Mouse (Mus musculus): ENCODE data around the gene Ifitm3. TPM values are rescaled to one million over a fixed set of nuclear protein-coding genes. Genes with fewer than 3 reads are reported as not detected.

The Ifitm3 gene
- polyA plus RNA-seq (2012; fragmentation: generic; extraction: Trizol) = 1,000 to 10,000 TPM; 1,553 to 1,705 TPM

DNA sequence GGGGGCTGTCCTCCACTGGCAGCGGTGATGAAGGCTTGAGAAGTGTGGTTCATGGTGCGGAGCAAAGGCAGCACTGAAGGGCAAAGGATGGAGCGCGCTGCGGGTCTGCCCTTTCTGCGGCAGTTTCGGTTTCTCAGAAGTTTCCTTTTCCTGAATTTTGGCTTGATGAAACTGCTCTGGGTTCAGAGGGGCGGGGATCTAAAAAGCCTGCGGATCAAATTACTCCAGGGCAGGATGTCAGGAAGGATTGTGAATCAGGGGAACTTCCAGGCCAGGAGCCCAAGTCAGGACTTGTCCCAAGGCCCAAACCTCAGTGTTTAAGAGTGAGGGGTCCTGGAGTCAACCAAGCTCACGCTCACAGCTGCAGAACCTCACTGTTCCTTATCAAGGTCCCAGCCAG lies at the start of gene Ifitm3:
TSS of gene Ifitm3 (minus strand) at position 178 of the 400 bp plus-strand sequence.

GRCm38 (mm10) chr7:141028831-141029230 lies 18.3 kb upstream of the Ifitm3 start, which contains the start of gene Gm17387:
Gene Gm17387, plus strand, starts transcription at chr7:141029131.

DNA sequence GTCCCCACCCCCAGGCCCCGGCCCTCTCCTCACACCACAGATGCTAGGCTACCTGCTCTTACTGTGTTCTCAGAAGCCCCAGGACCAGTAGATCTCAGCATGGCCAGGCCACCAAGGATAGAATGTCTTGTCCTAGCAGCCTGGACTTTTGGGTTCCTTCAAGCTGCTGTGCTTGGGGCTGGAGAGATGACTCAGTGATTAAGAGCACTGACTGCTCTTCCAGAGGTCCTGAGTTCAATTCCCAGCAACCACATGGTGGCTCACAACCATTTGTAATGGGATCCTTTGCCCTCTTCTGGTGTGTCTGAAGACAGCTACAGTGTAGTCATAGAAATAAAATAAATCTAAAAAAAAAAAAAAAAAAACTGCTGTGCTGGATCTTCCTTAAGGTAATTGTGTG lies 7.3 kb upstream of the Ifitm3 start, which contains the start of gene Ifitm6:
TSS of gene Ifitm6 (minus strand) at position 101 of the 400 bp plus-strand sequence.

DNA sequence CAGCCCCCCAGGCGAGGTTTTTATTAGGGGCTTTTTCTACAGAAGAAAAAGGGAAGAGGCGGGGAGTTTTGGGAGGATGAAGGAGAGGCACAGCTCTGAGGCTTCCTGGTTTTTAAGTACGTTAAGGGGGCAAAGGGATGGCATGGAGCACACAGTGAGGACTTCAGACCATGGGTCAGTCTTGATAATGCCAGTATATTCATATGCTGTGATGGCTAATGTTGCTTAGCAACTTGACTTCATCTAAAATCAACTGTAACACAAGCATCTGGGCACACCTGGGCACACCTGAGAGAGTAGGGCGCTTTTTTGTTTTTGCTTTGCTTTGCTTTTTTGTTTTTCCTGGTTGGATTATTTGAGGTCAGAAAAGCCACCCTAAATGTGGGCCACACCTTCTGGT lies 43.6 kb downstream of the Ifitm3 start, which contains the start of gene Ifitm1:
TSS of gene Ifitm1 (plus strand) at position 301 of the 400 bp plus-strand sequence.

Other genes with a start within 250 kb of the Ifitm3 start
- under 1 TPM in 1 of 2 experiments, not detected in 1; 0.01 TPM for gene Cyp2e1, start 247.0 kb downstream of the Ifitm3 start, polyA plus RNA-seq (2012; fragmentation: generic; extraction: Trizol)
- not detected for gene Syce1, start 222.9 kb downstream of the Ifitm3 start, polyA plus RNA-seq (2012; fragmentation: generic; extraction: Trizol)
- gene Zfp941, start 188.6 kb downstream of the Ifitm3 start, polyA plus RNA-seq (2012; fragmentation: generic; extraction: Trizol) = under 1 TPM in 1 of 2 experiments, not detected in 1; 0.02 TPM
- under 1 TPM; 0.09 TPM for gene Urah, start 175.8 kb downstream of the Ifitm3 start, polyA plus RNA-seq (2012; fragmentation: generic; extraction: Trizol)
- gene Scgb1c1, start 165.2 kb downstream of the Ifitm3 start, polyA plus RNA-seq (2012; fragmentation: generic; extraction: Trizol) = not detected
- gene Odf3, start 163.0 kb downstream of the Ifitm3 start, polyA plus RNA-seq (2012; fragmentation: generic; extraction: Trizol) = under 1 TPM in 1 of 2 experiments, not detected in 1; 0.05 TPM
- gene Gm45785, start 154.4 kb downstream of the Ifitm3 start, polyA plus RNA-seq (2012; fragmentation: generic; extraction: Trizol) = not detected
- 10 to 100 TPM; 19.4 to 29.0 TPM for gene Ric8a, start 153.8 kb downstream of the Ifitm3 start, polyA plus RNA-seq (2012; fragmentation: generic; extraction: Trizol)
- 10 to 100 TPM; 11.9 to 31.0 TPM for gene Bet1l, start 153.2 kb downstream of the Ifitm3 start, polyA plus RNA-seq (2012; fragmentation: generic; extraction: Trizol)
- gene Psmd13, start 128.8 kb downstream of the Ifitm3 start, polyA plus RNA-seq (2012; fragmentation: generic; extraction: Trizol) = 100 to 1,000 TPM in 1 of 2 experiments, 10 to 100 TPM in 1; 91.3 to 207 TPM
- 10 to 100 TPM in 1 of 2 experiments, 1 to 10 TPM in 1; 7.5 to 19.5 TPM for gene Sirt3, start 128.5 kb downstream of the Ifitm3 start, polyA plus RNA-seq (2012; fragmentation: generic; extraction: Trizol)
- not detected for gene Cox8b, start 110.3 kb downstream of the Ifitm3 start, polyA plus RNA-seq (2012; fragmentation: generic; extraction: Trizol)
- gene Nlrp6, start 89.9 kb downstream of the Ifitm3 start, polyA plus RNA-seq (2012; fragmentation: generic; extraction: Trizol) = under 1 TPM in 1 of 2 experiments, not detected in 1; 0.02 TPM
- gene Pgghg, start 69.4 kb downstream of the Ifitm3 start, polyA plus RNA-seq (2012; fragmentation: generic; extraction: Trizol) = 10 to 100 TPM; 13.7 to 29.8 TPM
- gene Ifitm5, start 60.5 kb downstream of the Ifitm3 start, polyA plus RNA-seq (2012; fragmentation: generic; extraction: Trizol) = 1 to 10 TPM in 1 of 2 experiments, under 1 TPM in 1; 0.25 to 2.7 TPM
- under 1 TPM; 0.14 to 0.58 TPM for gene Gm45717, start 54.8 kb downstream of the Ifitm3 start, polyA plus RNA-seq (2012; fragmentation: generic; extraction: Trizol)
- gene Ifitm2, start 54.8 kb downstream of the Ifitm3 start, polyA plus RNA-seq (2012; fragmentation: generic; extraction: Trizol) = 1,000 to 10,000 TPM; 1,155 to 1,564 TPM
- gene Ifitm1, start 43.5 kb downstream of the Ifitm3 start, polyA plus RNA-seq (2012; fragmentation: generic; extraction: Trizol) = 10 to 100 TPM; 12.2 to 27.4 TPM
- gene Ifitm6, start 7.2 kb upstream of the Ifitm3 start, polyA plus RNA-seq (2012; fragmentation: generic; extraction: Trizol) = 1 to 10 TPM; 2.5 to 4.3 TPM
- gene Gm17387, start 18.4 kb upstream of the Ifitm3 start, polyA plus RNA-seq (2012; fragmentation: generic; extraction: Trizol) = not detected
- gene B4galnt4, start 50.3 kb upstream of the Ifitm3 start, polyA plus RNA-seq (2012; fragmentation: generic; extraction: Trizol) = 1 to 10 TPM; 3.9 to 4.3 TPM
- gene Pkp3, start 67.4 kb upstream of the Ifitm3 start, polyA plus RNA-seq (2012; fragmentation: generic; extraction: Trizol) = 1 to 10 TPM; 1.8 to 6.9 TPM
- gene Sigirr, start 89.8 kb upstream of the Ifitm3 start, polyA plus RNA-seq (2012; fragmentation: generic; extraction: Trizol) = 1 to 10 TPM; 3.7 to 6.1 TPM
- not detected for gene Ano9, start 107.0 kb upstream of the Ifitm3 start, polyA plus RNA-seq (2012; fragmentation: generic; extraction: Trizol)
- gene Ptdss2, start 111.6 kb upstream of the Ifitm3 start, polyA plus RNA-seq (2012; fragmentation: generic; extraction: Trizol) = 10 to 100 TPM; 18.4 to 33.3 TPM
- 100 to 1,000 TPM; 241 to 367 TPM for gene Rnh1, start 162.1 kb upstream of the Ifitm3 start, polyA plus RNA-seq (2012; fragmentation: generic; extraction: Trizol)
- gene Hras, start 183.2 kb upstream of the Ifitm3 start, polyA plus RNA-seq (2012; fragmentation: generic; extraction: Trizol) = 100 to 1,000 TPM; 103 to 394 TPM
- 1 to 10 TPM; 1.1 to 9.3 TPM for gene Lrrc56, start 183.4 kb upstream of the Ifitm3 start, polyA plus RNA-seq (2012; fragmentation: generic; extraction: Trizol)
- under 1 TPM; 0.01 to 0.06 TPM for gene Lmntd2, start 203.3 kb upstream of the Ifitm3 start, polyA plus RNA-seq (2012; fragmentation: generic; extraction: Trizol)
- gene Rassf7, start 205.1 kb upstream of the Ifitm3 start, polyA plus RNA-seq (2012; fragmentation: generic; extraction: Trizol) = 10 to 100 TPM; 18.3 to 22.5 TPM
- 10 to 100 TPM; 37.5 to 55.7 TPM for gene Phrf1, start 218.0 kb upstream of the Ifitm3 start, polyA plus RNA-seq (2012; fragmentation: generic; extraction: Trizol)

Data from C3H10T1/2 (cell line).